Mouse (Mus musculus): Measurements from ENCODE around the gene Ackr1.
A peak's percentile ranks its signal among the peaks of the same experiment; 100 is the strongest.
"Not testable (repeated sequence)": the region's sequence is repeated elsewhere in the genome, so short reads cannot be mapped to it uniquely, and the experiment has no call there.

The Ackr1 gene

DNA sequence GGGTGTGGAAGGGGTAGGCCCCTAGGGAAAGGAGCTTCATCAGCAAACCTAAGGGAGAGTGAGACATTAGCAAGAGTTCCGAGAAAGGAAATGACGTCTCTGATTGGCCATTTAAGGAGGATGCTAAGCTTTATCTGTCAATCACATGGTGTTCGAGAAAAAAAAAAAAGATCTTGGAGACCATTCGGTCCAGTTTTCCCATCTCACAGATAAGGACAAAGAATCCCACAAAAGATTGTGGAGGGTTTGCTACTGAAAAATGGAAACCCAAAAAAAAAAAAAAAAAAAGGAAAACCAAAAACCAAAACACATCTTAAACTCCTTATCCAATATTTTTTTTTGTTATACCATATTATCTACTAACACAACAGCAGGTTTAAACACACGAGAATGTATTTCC is 15.6 kb upstream of the Ackr1 start:
- DNase-seq (ENCODE audit: low spot score): no peak

DNA sequence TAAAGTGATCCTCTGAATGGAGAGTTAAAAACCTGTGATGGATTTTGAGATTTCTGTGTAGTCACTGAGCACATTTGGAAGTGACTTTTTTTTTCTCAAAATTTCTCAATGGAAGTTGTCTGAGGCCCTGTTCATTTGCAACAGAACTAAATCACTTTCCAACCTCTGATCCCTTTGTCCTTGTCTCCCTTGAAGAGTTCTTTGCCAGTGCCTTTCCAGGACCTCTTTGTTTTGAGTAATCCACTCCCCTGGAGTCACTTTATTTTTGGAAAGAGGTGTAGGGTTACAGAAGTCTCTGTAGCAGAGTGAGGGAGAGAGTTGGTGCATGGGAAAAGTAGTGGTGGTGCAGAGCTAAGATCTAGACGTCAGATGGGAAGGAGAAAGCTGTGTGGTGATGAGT is 15.0 kb upstream of the Ackr1 start:
- DNase-seq (ENCODE audit: low spot score): peak; percentile 18

DNA sequence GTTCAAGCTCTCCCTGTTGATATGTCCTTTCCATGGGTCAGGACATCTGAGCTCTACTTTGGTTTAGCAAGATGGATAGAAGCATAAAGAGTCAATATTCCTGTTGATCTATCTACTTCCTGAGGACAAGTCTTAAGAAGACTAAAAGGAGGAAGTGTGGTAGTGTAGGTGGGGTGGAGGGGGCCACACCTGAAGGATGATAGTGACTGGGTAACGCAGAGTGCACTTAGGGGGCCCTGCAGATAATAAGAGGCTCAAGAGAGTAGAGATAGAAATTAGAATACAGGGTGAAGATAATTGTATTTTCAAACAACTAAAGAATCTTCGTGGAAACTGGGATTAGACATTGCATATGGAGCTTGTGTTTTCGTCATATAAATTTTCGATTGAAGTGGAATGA is 11.6 kb upstream of the Ackr1 start:
- no peak for DNase-seq (ENCODE audit: low spot score)

DNA sequence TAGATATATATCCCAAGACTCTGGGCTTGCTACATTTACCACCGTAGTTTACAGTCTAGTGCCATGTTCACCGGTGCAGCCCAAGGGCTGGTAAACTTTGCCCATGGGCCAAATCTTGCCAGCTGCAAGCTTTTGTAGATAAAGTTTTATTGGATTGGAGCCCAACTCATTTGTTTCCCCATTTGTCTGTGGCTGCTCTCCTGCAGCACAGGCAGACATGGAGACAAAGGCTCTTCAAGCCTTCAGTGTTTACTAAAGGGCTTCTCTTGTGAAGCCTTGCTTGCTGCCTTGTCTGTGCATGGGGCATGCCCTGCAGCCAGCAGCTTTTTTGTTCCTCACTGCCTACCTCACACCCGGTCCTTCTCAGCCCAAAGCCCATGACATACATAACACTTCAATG is 10.4 kb upstream of the Ackr1 start:
- no peak for DNase-seq (ENCODE audit: low spot score)

DNA sequence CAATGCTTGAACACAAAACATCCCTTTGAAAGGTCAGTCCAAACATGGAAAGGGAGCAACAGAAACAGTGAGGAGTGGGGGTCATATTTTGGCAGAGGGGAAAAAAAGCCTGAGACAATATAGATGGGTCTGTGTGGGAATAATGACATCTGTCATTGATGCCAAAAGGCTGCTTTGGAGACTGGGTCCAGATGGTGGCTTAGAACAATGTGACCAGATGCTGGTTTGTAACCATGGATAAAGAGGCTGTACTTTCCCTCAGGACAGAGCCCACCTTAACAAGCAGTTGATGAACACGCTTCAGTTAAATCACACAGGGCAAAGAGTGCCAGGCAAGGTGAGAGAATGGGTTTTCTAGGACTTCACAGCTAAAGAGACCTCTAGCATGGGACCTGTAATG is 8.9 kb upstream of the Ackr1 start:
- no peak for DNase-seq (ENCODE audit: low spot score)

DNA sequence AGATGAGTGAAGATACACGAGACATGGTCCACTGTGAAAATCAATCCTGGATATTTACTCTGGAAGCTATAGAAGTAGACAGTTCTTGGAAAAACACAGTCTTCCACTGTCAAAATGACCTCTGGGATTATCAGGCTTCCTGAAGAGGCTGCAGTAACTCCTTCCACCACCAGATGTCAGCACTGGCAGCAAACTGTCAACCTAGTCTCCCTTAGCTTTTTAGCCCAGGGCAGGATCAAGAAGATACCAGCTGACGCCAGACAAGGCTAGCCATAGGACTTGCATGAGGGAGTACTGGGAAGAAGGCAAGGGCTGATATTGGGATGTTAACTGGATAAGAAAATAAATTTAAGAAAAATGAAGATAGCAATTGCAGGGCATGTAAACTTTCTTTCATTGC is 6.0 kb upstream of the Ackr1 start:
- DNase-seq (ENCODE audit: low spot score): peak; percentile 86

DNA sequence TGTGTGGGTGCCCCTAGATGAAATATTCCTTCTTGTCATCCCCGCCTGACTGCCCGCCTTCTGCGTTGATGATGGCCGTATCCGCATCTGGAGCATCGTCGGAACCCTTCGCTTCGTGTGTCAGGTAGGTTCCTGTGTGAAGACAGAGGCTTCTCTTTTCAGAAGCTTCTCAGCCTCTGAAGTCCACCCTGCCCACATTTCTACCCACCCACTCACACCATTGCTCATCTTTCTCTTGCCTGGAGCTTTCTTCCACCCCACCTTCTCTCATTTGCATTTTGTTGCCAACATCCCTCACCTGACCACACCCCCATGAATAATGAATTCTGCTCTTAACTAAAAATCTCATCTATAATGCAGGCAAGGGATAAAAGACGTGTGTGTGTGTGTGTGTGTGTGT is 3.5 kb upstream of the Ackr1 start:
- no peak for DNase-seq (ENCODE audit: low spot score)

DNA sequence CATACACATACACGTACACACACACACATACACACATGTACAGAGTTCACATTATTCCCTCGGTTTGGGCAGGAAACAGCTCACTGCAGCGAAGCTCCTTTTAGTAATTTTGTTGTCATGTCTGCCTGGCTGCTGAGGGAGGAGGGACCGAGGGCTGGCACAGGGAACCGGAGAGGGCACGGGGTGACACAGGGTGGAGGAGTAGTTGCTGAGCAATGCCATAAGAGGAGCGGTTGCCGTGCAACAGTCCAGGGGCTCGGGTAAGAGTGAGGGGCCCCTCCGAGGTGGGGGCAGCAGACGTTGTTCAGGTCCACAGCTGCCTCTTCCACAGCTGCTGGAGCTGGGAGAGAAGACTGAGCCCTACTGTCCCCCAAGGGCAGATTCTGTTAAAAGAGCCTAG is 2.4 kb upstream of the Ackr1 start:
- DNase-seq (ENCODE audit: low spot score): no peak

DNA sequence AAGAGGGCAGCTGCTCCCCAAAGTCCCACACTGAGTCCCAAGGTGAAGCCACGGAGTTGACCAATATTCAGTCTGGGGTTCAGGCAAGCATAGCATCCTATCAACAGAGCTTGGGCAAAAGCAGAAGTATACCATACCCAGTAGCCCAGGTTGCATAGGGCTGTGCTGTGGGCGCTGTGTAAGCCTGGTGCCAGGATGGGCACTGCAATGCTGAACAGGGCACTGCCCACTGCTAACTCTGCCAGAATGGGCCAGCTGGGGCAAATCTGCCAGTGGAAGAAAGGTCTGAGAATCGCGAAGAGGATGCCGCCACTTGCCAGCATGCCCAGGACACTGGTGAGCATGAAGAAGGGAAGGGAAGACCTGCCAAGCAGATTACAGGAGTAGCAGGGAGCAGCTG is 1.1 kb downstream of the Ackr1 start:
- DNase-seq (ENCODE audit: low spot score): no peak

DNA sequence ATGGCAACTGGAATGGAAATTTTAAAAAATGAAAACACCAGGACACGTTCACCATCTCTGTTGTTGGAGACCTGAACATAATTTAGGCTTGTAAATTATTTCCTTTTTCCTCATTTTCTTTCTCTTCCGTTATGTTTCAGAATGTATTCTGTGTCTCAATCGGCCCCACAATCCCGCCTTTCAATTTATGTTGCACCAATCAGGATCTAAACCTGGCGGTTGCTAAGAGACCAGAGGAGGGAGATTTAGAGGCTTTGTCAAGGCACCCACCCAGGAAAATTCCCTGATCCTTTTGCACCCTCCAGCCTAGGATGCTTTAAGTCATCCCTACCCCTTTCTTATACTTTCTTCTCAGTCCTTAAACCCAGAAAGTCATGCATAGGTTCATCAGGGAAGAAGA is 3.8 kb downstream of the Ackr1 start:
- no peak for DNase-seq (ENCODE audit: low spot score)

DNA sequence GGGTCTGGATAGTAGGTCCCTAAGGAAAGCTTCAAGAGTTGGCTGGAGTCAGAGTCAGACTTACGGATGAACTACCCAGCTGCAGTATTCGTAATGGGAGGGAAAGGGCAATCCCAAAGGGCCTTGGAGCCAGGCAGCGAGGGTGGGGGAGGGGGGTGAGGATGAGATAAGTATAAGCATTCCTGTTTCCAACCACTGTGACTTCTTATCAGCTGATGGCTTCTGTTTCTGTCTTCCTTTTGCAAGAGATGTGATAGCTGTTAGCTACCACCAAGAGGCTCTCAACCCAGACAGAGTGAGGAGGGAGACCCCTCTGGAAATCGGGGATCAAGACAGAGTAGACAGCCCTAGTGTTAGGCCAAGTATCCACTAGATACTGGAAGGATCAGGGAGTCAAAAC is 4.4 kb downstream of the Ackr1 start:
- no peak for DNase-seq (ENCODE audit: low spot score)

DNA sequence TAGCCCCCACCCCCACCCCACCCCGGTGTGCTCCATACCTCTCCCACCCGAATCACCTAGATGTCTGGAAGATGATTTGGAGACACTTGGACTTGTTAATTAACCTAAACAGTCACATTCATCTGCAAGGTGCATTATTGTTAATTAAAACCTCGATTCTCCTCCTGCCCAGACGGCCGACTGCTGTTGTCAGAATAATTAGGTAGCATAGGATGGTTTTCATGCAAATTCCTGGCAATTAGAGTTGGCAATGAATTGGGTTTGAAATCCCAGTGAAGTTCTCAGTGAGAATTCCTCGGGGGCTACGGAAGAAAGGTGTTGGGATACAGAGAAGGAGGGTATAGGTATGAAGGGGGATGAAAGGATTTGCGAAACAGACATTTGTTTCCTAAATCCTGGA is 5.1 kb downstream of the Ackr1 start:
- no peak for DNase-seq (ENCODE audit: low spot score)

DNA sequence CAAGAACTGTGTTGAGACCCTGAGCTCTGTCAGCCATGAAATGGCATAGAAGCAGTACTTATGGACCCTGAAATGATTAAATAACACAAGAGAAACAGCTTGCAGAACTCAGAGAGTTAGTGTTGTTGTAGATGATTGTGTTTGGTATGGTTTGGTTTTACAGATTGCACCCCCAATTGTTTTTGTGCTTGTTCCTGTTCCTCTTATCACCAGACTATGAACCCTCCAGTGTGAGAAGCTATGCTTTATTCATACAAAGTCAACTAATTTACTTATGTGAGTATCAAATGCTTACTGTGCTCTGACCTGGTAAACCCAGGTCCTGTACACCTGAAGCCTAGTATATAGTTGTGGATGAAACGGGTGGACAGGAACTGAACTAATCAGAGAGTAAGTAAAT is 7.0 kb downstream of the Ackr1 start:
- DNase-seq (ENCODE audit: low spot score): no peak

DNA sequence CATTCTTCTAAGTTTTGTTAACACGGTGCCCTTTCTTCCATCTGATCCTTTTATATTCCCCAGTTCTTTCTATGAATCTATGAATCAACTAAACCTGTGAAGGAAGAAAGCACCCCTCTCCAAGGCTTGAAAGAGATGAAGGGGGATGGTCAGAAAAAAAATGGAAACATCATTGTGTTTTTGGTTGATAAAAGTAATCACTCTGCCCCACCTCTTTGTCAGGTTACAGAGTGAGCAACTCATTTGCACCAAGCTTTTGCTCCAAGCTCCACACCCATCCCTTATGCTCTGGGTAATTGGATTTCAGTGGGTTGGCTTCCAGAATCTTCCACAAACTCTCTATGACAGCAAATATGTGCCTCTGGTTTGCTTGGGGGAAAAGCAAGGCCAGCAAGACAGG is 8.2 kb downstream of the Ackr1 start:
- DNase-seq (ENCODE audit: low spot score): no peak

DNA sequence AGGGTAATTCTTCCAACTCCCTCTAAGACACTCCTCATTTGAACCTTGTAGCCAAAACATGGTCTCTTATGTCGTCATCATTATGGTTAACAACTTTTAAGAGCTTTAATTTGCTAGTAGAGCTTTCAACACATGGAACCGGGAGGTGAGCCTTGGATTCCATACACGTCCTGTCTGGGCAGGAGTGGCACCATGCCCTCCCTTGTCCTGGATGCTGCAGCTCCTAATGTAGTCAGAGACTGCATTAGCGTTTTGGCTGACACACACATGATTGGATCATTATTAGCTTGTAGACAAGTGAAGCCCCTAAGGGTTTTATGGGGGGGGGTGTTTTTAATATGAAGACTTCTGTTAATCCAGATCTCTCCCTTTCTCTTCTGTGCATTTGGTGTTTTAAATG is 8.6 kb downstream of the Ackr1 start:
- DNase-seq (ENCODE audit: low spot score): no peak

DNA sequence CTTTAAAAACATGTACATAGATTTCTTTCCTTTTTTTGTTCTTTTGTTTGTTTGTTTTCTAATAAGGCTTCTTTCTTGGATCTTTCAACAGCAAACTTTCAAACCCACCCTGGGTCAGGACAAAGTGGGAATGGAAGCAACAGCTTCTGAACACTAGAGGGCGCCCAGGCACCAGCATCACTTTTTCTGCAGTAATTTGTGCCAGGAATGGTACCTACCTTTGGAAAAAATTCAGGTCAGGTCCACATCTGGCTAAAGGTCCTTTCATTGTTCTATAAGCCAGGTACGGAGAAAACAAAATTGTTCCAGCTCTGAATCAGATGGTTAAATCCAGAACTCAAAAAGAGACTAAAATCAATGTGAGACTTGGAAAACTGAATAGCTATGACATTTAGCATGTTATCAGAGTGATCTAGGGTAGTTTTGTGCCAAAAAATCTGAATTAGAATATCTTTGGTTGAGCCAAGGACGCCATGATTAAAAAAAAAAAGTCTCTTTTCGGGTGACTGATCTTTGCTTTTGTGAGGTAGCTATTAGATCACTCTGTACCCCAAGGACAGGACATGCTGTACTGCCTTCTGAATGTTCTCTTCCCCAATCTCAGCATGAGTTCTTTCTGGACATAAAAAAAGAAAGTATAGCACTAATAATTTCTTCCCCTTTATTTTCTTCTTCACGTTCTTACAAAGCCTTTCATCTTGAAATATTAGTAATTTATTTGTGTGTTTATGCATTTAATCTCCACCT is 9.5 kb downstream of the Ackr1 start:
- DNase-seq (ENCODE audit: low spot score): peak; percentile 64

DNA sequence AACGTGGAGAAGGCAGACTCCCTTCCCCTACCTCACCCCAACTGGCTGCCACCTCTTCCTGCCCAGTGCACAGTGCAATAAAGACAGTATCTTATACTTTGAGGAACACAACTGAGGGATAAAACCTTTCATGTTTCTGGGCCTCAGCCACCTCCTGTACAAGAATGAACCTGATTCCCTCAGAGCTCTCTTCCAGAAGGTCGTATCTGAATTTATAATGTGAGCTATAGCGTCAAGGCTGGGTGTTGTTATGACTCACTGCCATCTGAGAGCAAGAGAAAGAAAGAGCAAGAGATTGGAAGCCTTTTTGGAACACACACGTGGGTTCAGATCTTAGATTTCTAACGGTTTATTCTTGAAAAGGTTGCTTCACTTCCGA is 11.3 kb downstream of the Ackr1 start:
- DNase-seq (ENCODE audit: low spot score): no peak

DNA sequence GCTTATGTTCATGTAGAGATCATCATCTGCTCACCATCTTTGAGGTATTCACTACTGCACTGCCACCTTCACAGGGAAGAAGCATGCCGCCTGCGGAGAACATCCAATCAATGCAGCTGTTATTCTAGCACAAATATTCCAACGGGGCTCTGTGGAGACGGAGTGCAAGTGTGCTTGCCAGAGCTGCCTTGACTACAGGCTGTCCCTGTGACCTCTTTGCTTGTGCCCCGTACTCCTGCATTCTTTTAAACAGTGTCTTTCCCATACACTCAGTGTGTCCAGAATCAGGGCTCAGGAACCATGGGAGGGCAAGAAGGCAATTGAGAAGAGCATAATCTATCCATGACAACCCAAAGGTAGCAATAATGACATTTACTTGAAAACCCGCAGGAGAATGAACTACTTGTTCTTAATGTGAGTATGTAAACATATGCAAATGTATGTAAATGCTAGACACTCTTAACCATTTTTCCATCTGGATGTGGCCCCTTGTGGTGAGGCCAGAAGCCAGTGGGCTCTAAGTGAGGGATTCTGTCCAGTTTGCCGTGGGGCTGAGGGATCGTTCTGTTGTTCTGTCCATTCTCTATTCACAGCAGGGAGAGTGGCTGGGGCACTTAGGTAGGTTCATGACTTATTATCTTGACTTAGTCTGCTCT is 11.8 kb downstream of the Ackr1 start:
- no peak for DNase-seq (ENCODE audit: low spot score)

DNA sequence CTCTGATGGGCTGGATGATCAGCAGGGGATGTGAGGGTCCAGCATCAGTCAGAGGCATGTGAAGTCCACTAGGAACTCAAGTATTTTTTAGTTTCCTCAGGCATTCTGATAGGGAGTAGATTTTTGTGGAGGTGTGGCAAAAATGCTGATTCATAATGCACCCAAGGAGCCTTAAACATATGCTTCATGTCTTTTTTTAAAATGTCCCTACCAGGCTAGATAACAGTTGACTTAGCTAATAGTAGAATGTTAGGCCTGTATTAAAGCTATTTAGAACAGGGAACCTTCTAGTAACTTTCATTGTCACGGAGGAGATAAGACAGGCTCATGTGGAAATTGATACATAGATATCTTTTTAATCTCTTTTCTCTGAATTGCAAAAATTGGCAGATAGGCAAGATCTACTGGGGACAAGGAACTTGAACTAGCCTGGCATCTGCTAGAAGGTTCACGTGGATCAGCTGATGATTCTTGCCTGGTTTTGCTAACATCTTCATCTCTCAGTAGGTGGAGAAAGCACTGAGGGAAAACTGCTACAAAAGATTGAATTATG is 15.5 kb downstream of the Ackr1 start:
- DNase-seq (ENCODE audit: low spot score): no peak

DNA sequence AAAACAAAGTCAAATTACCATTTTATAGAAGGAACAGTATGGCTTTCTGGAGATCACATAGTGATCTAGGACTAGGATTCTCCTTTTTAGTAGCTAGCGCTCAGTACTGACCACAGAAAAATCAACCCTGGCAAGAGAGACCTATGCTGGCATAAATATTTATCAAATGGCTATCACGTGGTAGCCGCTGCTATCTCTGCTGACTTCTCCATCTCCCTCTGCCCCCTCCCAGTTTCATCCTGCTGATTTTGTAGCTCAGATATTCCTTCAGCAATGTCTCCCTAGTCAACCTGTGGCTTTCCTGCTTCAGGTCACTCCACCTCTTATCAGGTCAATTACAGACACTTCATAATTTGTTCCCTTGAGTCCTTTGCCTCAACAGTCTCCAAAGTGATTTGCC is 17.8 kb downstream of the Ackr1 start:
- DNase-seq (ENCODE audit: low spot score): no peak

DNA sequence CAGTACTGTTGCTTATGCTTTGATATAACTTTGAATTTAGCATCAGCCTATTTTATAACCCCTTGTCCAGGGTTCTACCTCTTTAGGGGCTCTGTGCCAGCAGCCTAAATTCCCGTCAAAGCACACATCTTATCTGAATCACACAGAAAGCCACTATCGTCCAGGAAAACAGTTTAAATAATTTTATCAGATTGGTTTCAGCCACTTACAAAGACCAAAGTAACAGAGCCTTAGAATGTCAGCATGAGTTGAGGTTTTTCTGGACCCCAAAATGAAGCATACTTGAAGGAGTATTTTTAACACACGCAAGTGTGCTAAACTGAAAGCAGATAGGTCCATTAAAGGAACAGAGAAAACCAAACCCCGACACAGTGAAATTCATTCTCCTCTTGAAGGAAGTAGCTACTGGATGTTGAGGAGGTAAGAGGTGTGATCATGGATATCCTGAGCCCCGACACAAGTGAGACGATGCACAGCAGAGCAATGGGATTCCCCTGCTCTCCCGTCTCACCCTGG is 20.0 kb downstream of the Ackr1 start:
- DNase-seq (ENCODE audit: low spot score): not testable (repeated sequence)

DNA sequence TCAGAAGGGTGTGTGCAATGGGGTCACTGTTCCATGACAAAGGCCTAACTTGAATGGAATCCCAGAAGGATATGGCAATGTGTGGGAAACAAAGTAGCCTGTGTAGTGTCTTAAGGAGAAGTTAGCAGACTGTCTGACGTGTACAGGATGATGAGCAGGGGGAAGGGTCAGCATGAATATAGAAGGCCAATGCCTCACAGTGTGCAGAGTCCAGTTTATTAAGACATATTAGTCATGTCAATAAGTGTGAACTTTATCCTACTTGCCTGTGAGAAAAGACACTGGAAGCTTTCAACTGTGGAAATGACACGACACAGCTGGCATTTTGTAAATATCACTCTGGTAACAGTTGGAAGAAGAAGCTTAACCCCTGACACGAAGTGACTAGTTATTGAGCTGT is 30.8 kb downstream of the Ackr1 start:
- DNase-seq (ENCODE audit: low spot score): not testable (repeated sequence)
